Mouse (Mus musculus) thymus, postnatal 4 days (tissue): ENCODE measurements at regions not wholly inside any gene's neighbourhood (a gene's known extent, or its start where the extent isn't known, plus 50 kb on each side); places are given as distances from the start of the nearest gene placed in this dataset.

ENCODE experiments used
- DNase-seq: peaks from one replicate; pipeline ENCODE4 v3.0.0; 2021

DNA sequence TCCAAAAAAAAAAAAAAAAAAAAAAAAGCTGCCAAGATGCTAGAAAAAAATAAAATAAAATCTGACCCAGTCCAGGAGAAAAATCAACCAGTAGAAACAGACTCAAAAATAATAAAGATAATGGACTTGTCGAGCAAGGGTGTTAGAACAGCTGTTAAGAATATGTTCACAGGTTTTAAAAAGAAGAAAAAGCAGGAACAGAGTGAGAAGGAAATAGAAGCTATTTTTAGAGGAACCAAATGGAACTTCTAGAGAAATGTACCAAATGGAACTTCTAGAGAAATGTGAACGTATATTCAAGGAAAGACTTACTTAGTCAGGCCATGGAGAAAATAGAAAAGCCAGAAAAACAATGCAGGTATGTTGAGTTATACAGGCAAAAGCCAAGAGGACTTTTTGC is 662.4 kb upstream of the Jmjd1c start:
- DNase-seq, result no peak

GRCm38 (mm10) chr10:66470684-66471083 is 625.2 kb upstream of the Jmjd1c start:
- no peak for DNase-seq

GRCm38 (mm10) chr10:66472038-66472437 is 623.9 kb upstream of the Jmjd1c start:
- no peak for DNase-seq

DNA sequence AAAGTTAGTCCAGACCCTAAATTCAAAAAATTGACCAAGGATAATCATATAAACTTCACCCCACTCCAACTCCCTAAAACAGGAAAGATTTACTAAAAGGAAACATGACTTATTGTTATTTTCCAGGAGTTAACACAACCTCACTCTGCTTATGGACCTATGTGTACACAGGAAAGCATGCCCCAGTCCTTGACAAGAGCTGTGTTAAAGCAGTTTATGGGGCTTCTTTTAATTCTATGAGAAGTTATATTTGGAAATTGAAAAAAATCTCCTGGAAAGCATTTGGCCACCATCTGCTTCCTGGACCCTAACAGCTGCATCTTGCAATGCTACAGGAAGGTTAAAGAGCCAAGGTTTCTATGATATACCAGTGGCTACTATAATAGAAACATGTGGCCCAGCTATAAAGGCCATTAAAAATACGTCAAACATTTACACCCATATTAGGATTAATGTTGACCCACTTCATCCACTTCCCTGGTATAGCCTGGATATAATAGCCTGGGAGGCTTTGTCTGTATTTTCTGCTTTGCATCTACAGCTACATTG is 620.7 kb upstream of the Jmjd1c start:
- DNase-seq, result no peak

DNA sequence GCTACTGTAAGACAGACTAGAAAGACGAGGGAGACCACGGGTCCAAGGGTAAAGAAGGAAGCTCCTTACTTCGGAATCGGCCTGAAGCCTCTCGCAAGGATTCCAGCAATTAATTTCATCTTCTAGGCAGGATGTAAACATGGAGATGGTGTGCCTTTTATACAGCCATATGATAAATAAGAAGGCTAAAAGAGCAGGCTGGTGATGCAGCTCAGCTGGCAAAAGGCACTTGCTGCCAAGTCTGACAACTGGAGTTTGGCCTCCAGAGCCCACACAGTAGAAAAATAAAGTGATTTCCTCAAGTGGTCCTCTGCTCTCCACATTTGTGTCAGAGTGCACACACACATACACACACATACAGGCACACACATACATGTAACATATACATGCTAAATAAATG is 605.1 kb upstream of the Jmjd1c start:
- DNase-seq, result no peak

- DNase-seq, result no peak
These were observed 604.1 kb upstream of the Jmjd1c start for GRCm38 (mm10) chr10:66491850-66492249.

DNA sequence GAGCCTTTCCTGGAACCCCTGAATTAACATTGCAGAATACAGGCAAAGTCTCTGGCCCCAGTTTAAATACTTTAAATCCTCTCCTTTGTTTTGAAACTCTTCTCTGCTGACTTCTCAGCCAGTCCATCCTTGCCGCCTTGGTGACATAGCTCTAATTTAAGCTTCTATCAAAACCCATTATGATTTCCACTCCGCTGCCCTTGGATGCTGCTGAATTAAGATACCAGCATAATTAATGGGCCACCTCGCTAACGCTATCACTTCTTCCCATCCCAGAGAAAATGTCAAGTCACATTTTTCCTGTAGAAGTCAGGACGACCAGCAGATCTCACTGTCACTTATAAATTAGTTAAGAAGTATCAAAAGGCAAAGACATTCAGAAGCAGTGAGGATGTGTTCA is 556.1 kb upstream of the Jmjd1c start:
- DNase-seq, result no peak

DNA sequence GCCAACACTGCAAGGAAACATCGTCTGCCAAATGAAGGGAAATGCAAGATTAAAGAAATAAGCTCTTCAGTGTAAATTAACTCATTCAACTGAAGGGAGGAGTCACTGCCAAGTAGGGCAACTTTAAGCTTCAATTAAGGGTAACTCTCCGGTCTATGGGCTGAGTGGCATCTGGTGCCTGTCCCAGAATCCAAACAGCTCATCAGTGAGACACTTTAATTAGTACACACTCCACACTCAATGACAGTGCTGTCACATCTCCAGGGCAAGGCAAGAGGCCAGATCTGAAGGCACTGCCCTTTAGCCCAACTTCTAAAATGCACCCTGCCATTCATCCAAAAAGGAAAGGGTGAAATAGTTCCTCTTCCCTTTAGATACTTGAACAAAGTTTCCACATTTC is 549.3 kb upstream of the Jmjd1c start:
- DNase-seq, result no peak

- DNase-seq, result no peak
These were observed 548.3 kb upstream of the Jmjd1c start for GRCm38 (mm10) chr10:66547660-66548059.

GRCm38 (mm10) chr10:66548073-66548472 is 547.9 kb upstream of the Jmjd1c start:
- DNase-seq, result no peak

DNA sequence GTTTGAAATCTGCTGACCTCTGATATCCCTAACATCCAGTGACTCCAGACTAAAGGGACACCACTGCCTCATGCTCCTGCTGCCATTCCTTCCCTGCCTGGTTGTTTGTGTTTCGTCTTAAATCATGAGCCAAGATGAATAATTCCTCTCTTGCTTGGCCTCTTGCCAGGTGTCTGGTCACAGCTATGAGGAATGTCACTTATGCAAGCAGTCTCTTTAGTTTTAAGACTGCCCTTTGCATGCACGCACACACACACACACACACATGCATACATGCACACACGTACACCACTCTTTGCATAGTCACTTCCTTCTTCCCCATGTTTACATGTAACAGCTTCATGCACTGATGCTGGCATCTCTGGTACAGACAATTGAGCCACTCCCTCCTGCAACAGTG is 543.0 kb upstream of the Jmjd1c start:
- DNase-seq, result no peak

DNA sequence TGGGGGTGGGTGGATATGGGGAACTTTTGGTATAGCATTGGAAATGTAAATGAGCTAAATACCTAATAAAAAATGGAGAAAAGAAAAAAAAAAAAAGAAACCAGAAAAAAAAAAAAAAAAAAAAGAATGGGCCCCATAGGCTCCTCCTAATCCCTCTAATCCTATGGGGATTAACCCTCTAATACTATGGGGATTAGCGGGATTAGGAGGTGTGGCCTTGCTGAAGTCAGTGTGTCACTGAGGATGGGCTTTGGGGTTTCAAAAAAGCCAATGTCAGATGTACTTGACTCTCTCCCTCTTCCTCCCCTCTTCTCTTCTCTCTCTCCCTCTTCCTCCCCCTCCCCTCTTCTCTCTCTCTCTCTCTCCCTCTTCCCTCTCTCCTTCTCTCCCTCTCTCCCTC is 541.7 kb upstream of the Jmjd1c start:
- DNase-seq, result no peak

GRCm38 (mm10) chr10:66558097-66558840 is 537.7 kb upstream of the Jmjd1c start:
- no peak for DNase-seq

DNA sequence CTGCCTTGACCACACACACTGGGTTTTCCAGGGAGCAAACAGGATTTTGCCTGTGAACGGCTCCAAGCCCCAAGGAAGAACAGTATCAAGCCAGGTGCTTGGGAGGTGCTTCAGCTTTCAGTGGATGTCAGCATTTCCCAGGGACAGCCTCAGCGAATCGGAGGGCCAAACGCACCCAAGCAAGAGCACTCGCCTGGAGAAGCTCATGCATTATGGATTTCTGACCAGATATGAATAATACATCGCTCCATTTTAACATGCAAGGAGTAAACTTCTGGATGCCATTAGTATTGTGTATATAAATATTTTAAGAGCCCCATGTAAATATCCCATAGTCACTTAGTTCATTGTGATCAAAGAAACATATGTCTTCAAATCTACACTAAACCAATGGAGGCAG is 530.6 kb upstream of the Jmjd1c start:
- DNase-seq, result no peak

DNA sequence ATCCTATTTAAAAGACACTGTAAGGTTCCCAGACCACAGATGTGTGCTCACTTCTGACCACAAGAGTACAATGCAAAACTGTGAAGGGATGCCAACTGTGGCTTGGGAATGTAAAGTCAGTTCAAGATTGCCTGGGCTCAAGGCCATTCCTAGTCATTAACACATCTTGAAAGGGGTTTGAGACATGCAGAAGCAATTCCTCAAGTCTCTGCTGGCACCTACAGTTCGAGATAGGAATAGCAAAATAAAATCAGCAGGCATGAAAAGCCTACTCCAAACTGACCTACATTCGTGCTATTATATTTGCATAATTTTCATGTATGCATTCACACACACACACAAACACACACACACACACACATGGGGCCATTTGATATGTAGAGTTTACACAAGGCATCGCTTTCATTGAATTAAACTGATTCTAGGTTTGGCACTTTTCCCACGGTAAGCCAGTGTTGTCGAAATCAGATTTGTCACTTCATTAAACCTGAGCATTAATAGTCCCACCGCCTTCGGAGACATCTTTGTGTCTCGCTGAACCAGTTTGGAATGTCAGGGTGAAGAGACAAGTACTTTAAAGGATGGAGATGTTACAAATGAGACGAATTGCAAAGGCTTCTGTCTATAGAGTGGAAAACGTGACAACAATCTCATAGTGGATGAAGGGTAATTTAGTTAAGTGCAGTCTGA is 520.9 kb upstream of the Jmjd1c start:
- DNase-seq, result no peak

GRCm38 (mm10) chr10:66593001-66593400 is 502.9 kb upstream of the Jmjd1c start:
- no peak for DNase-seq

DNA sequence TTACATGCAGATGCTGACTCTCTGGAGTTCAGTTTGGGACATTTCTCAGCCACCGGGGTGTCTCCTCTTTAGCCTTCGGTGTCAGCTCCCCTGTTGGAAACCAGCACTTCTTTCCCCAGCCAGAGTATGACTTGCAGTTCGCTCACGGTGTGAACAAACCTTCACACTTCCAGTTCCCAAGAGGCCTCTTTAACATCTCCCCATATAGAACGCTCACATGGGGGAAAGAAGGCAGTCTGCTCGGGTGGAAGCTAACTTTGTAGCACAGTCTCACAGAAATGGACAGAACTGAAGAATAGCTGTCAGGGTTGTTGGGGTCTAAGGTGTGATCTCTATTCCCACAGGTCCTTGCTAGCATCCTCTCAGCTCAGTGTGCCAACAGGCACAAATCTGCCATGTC is 502.4 kb upstream of the Jmjd1c start:
- DNase-seq, result no peak

DNA sequence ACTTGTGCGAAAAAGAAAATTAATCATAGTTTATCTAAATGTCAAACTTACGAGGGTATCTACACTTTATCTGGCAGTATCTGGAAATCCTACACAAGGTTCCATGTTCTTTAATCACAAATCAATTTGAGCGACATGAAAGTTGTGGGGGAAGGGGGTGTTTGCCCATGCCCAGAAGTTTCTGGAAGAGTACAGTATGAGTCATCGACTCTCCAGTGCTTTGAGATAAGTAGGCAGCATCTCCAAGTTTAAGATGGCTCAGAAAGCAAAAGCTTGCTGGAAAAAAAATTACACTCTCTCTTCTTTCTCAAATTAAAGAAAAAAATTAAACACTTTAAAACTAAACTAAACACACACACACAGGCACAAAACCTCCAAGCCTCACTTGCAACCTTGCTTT is 498.0 kb upstream of the Jmjd1c start:
- no peak for DNase-seq

- no peak for DNase-seq
These were observed 488.8 kb upstream of the Jmjd1c start for GRCm38 (mm10) chr10:66607141-66607540.

DNA sequence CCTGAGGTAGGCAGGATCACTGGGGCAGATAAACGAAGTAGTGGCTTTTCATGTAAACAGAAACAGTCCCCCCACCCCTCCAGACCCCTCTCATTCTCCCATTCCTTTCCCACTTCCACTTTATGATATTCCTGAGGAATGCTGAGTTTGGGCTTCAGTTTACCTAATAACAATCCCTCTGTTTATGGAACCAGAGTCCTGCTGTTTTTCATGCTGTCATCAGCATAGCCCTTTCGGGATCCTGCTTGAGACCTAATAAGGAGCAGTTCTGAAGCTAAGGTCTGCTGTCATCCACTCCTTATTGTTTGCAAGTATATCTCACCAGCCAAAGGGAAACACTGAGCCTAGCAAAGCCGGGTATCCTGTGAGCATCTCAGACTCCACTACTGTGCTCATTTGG is 479.6 kb upstream of the Jmjd1c start:
- no peak for DNase-seq

- no peak for DNase-seq
These were observed 464.9 kb upstream of the Jmjd1c start for GRCm38 (mm10) chr10:66630996-66631395.

- DNase-seq, result no peak
These were observed 454.8 kb upstream of the Jmjd1c start for GRCm38 (mm10) chr10:66640890-66641847.

DNA sequence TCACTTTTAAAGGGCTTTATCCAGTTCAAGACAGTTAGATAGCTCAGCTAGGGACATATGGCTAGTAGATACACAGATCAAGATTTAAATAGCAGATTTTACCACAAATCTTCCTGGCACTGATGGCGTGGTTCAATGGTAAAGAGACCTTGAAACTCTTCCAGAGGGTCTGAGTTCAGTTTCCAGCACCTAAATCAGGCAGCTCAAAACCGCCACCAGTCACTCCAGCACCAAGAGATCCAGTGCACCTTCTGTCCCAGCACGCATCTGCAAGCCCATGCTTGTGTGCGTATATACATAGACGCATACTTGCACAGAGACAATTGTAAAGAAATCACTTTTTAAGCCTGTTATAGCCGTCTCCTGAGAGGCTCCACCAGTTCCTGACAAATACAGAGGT is 454.0 kb upstream of the Jmjd1c start:
- DNase-seq, result no peak
